10 mouse cellular contexts compared by ENCODE assay signal in genomic region chr1:106174598-106174997, GRCm38 (mm10). TPM values are rescaled to one million over a fixed set of nuclear protein-coding genes. Genes with fewer than 3 reads are reported as not detected.
DNase-seq lines count a peak whose midpoint lies in the region; ATAC-seq and TF ChIP-seq lines count a peak whose summit lies in the region.
"Had no signal": no experiment of that assay in that cellular context is flagged by ENCODE, and none has a peak within 500 bp of the region (broad histone marks: within the 10 kb centered on the region; RNA-seq: fewer than 3 reads in every experiment).

No protein-coding gene starts in this region.

- no peak overlapping the region for H3K9ac ChIP-seq in liver, postnatal 0 days (replicated peaks)
- no peak overlapping the region for H3K9ac ChIP-seq in hindbrain, embryonic 12.5 days
- H3K9ac ChIP-seq in neural tube, embryonic 12.5 days = no peak overlapping the region
- H3K9ac ChIP-seq: liver, embryonic 12.5 days had no signal

- H3K27ac ChIP-seq in cerebellum, adult 2 months (ENCODE audit: insufficient read depth, low read length) = no peak overlapping the region
- H3K27ac ChIP-seq in liver, postnatal 0 days (ENCODE audit: low read depth) = no peak overlapping the region
- no peak overlapping the region for H3K27ac ChIP-seq in hindbrain, embryonic 12.5 days
- H3K27ac ChIP-seq in neural tube, embryonic 12.5 days = no peak overlapping the region
- H3K27ac ChIP-seq: liver, embryonic 12.5 days had no signal

- TF ChIP-seq EP300 in liver, postnatal 0 days (IDR thresholded peaks at IDR 0.05; ENCODE audit: low read depth) = no peak

- peaks cover 3% of the 10 kb centered on the region; the same call in 1 of the 2 replicates for H3K4me1 ChIP-seq in cerebellum, adult 2 months (ENCODE audit: control insufficient read depth, insufficient read depth, low read length)
- H3K4me1 ChIP-seq in liver, postnatal 0 days (ENCODE audit: insufficient read depth) = peaks cover 15% of the 10 kb centered on the region
- H3K4me1 ChIP-seq in hindbrain, embryonic 12.5 days = peaks cover 42% of the 10 kb centered on the region
- H3K4me1 ChIP-seq in neural tube, embryonic 12.5 days = peaks cover 29% of the 10 kb centered on the region

- H3K4me2 ChIP-seq in liver, postnatal 0 days (ENCODE audit: low read depth, low read length) = 0 out of 2 replicates have a peak overlapping the region, but pooled peaks have one; percentile 95
- peak overlapping the region; percentile 77 for H3K4me2 ChIP-seq in hindbrain, embryonic 12.5 days (replicated peaks)
- peak overlapping the region; percentile 83 for H3K4me2 ChIP-seq in neural tube, embryonic 12.5 days (replicated peaks)

- no peak for ATAC-seq in liver, postnatal 0 days
- ATAC-seq in hindbrain, embryonic 12.5 days (ENCODE audit: low FRiP score) = no peak
- ATAC-seq in neural tube, embryonic 12.5 days (ENCODE audit: low FRiP score, low read depth) = no peak
- ATAC-seq: liver, embryonic 12.5 days had no signal

- H3K9me3 ChIP-seq in liver, postnatal 0 days (ENCODE audit: low read length) = no peaks in the 10 kb centered on the region
- no peaks in the 10 kb centered on the region for H3K9me3 ChIP-seq in hindbrain, embryonic 12.5 days (replicated peaks)
- H3K9me3 ChIP-seq in neural tube, embryonic 12.5 days = no peaks in the 10 kb centered on the region
- H3K9me3 ChIP-seq: liver, embryonic 12.5 days had no signal

- H3K4me3 ChIP-seq in cerebellum, adult 2 months (replicated peaks; ENCODE audit: insufficient read depth, low read depth, low read length) = peak overlapping the region; percentile 60
- no peak overlapping the region for H3K4me3 ChIP-seq in liver, postnatal 0 days (ENCODE audit: low read depth, low read length)
- peak overlapping the region; percentile 24 for H3K4me3 ChIP-seq in hindbrain, embryonic 12.5 days
- peak overlapping the region; percentile 11; the same call in 1 of the 2 replicates for H3K4me3 ChIP-seq in neural tube, embryonic 12.5 days

- no peaks in the 10 kb centered on the region for H3K27me3 ChIP-seq in cerebellum, adult 2 months (ENCODE audit: control insufficient read depth, insufficient read depth, low read length)
- H3K27me3 ChIP-seq in liver, postnatal 0 days (ENCODE audit: insufficient read depth, low read length) = no peaks in the 10 kb centered on the region
- no peaks in the 10 kb centered on the region for H3K27me3 ChIP-seq in hindbrain, embryonic 12.5 days
- H3K27me3 ChIP-seq in neural tube, embryonic 12.5 days (replicated peaks) = no peaks in the 10 kb centered on the region

- H3K36me3 ChIP-seq in liver, postnatal 0 days (replicated peaks; ENCODE audit: insufficient read depth, low read length) = no peaks in the 10 kb centered on the region
- no peaks in the 10 kb centered on the region for H3K36me3 ChIP-seq in hindbrain, embryonic 12.5 days
- H3K36me3 ChIP-seq in neural tube, embryonic 12.5 days = no peaks in the 10 kb centered on the region
- H3K36me3 ChIP-seq: liver, embryonic 12.5 days had no signal

- TF ChIP-seq CTCF in cerebellum, adult 2 months (IDR thresholded peaks at IDR 0.05; ENCODE audit: borderline replicate concordance, insufficient read depth, low read depth, low read length) = no peak
- TF ChIP-seq CTCF in liver, postnatal 0 days (IDR thresholded peaks at IDR 0.05; ENCODE audit: low read depth) = no peak

- DNase-seq in cerebellum, adult 2 months = no peak
- no peak for DNase-seq in cerebellum, postnatal 25 days
- DNase-seq in liver, postnatal 0 days = no peak
- DNase-seq in liver = no peak
- DNase-seq in left cerebral cortex, adult 11 months (ENCODE audit: low spot score) = no peak
- DNase-seq in spleen, postnatal 4 days (ENCODE audit: low spot score in 2 of 2) = no peak
- DNase-seq: kidney, postnatal 36 days had no signal

- no peak for TF ChIP-seq POLR2A in cerebellum, adult 2 months (IDR thresholded peaks at IDR 0.05; ENCODE audit: borderline replicate concordance, insufficient read depth, low read length)

RNA-seq across cellular contexts. Expression of gene Phlpp1, which starts 3.0 kb away (rescaled TPM):
- 56.1 and 59.2 TPM in 2 replicates for polyA plus RNA-seq in cerebellum, adult 2 months (2012; rRNA removed)
- 0.73 and 0.86 TPM in 2 replicates for polyA plus RNA-seq in liver, postnatal 0 days (2015; fragmentation: Nextera tagmentation; extraction: Ambion mirVana)
- 8.9 and 9.4 TPM in 2 replicates for polyA plus RNA-seq in hindbrain, embryonic 12.5 days (2016; fragmentation: Nextera tagmentation; extraction: Ambion mirVana)
- polyA plus RNA-seq in neural tube, embryonic 12.5 days (2016; fragmentation: Nextera tagmentation; extraction: Ambion mirVana) = 8.8 TPM in 2 replicates
